Mouse (Mus musculus): ENCODE data around the gene Zfp811. TPM values are rescaled to one million over a fixed set of nuclear protein-coding genes. Genes with fewer than 3 reads are reported as not detected.

The Zfp811 gene
- total and polyA plus RNA-seq, 3 experiments = 0.30 to 0.44 TPM; not detected in 1

GRCm38 (mm10) chr17:32829540-32830417, 20.0 kb upstream of the Zfp811 start, which contains the start of gene Zfp799:
Gene Zfp799, minus strand, starts transcription at chr17:32830261.
- ATAC-seq (ENCODE audit: extremely low read depth, insufficient number of reproducible peaks, low FRiP score, poor library complexity, severe bottlenecking) (peak; percentile 97), DNase-seq (ENCODE audit: low spot score) (peak; percentile 94)
- Histone ChIP-seq H3K27me3 (ENCODE audit: insufficient read depth, low read length) (no peaks in the 10 kb centered on the region), H3K4me3 (ENCODE audit: low read depth, low read length) (peak within 1 kb of the TSS; percentile 85), H3K36me3 (replicated peaks) (peaks cover 17% of the 10 kb centered on the region), H3K4me1 (ENCODE audit: insufficient read depth, low read depth, low read length) (peaks cover 6% of the 10 kb centered on the region), H3K9me3 (replicated peaks) (no peaks in the 10 kb centered on the region)
- no peak for TF ChIP-seq TAL1 (conservative IDR thresholded peaks at IDR 0.05; ENCODE audit: low read depth, low read length)
- TF ChIP-seq GATA1 (IDR thresholded peaks at IDR 0.05; ENCODE audit: borderline replicate concordance, low read length) = no peak
- TF ChIP-seq GATA2 (IDR thresholded peaks at IDR 0.05; ENCODE audit: borderline replicate concordance, low read depth, low read length) = no peak
- no peak for TF ChIP-seq POLR2AphosphoS5 (IDR thresholded peaks at IDR 0.05; ENCODE audit: insufficient replicate concordance, low read depth, low read length)
- TF ChIP-seq CTCF (IDR thresholded peaks at IDR 0.05; ENCODE audit: low read depth, low read length) = no peak

- TF ChIP-seq TAL1 (conservative IDR thresholded peaks at IDR 0.05; ENCODE audit: low read depth, low read length) = no peak
- Histone ChIP-seq H3K4me1 (ENCODE audit: insufficient read depth, low read depth, low read length) (no peaks in the 10 kb centered on the region), H3K4me3 (ENCODE audit: low read depth, low read length) (no peak overlapping the region), H3K9me3 (replicated peaks) (no peaks in the 10 kb centered on the region), H3K36me3 (replicated peaks) (peaks cover 47% of the 10 kb centered on the region), H3K27me3 (ENCODE audit: insufficient read depth, low read length) (no peaks in the 10 kb centered on the region)
- ATAC-seq (ENCODE audit: extremely low read depth, insufficient number of reproducible peaks, low FRiP score, poor library complexity, severe bottlenecking) = no peak
- no peak for DNase-seq (ENCODE audit: low spot score)
These were observed 6.5 kb upstream of the Zfp811 start for GRCm38 (mm10) chr17:32816074-32816784.

GRCm38 (mm10) chr17:32814136-32814535, 4.4 kb upstream of the Zfp811 start:
- Histone ChIP-seq H3K4me1 (ENCODE audit: insufficient read depth, low read depth, low read length) (no peaks in the 10 kb centered on the region), H3K27me3 (ENCODE audit: insufficient read depth, low read length) (peaks cover 10% of the 10 kb centered on the region), H3K36me3 (replicated peaks) (peaks cover 29% of the 10 kb centered on the region), H3K9me3 (replicated peaks) (no peaks in the 10 kb centered on the region), H3K4me3 (ENCODE audit: low read depth, low read length) (no peak overlapping the region)
- TF ChIP-seq GATA1 (IDR thresholded peaks at IDR 0.05; ENCODE audit: borderline replicate concordance, low read length) (no peak), CTCF (IDR thresholded peaks at IDR 0.05; ENCODE audit: low read depth, low read length) (no peak), POLR2AphosphoS5 (IDR thresholded peaks at IDR 0.05; ENCODE audit: insufficient replicate concordance, low read depth, low read length) (no peak), GATA2 (IDR thresholded peaks at IDR 0.05; ENCODE audit: borderline replicate concordance, low read depth, low read length) (no peak), TAL1 (conservative IDR thresholded peaks at IDR 0.05; ENCODE audit: low read depth, low read length) (no peak)
- DNase-seq (ENCODE audit: low spot score) = no peak
- no peak for ATAC-seq (ENCODE audit: extremely low read depth, insufficient number of reproducible peaks, low FRiP score, poor library complexity, severe bottlenecking)

DNA sequence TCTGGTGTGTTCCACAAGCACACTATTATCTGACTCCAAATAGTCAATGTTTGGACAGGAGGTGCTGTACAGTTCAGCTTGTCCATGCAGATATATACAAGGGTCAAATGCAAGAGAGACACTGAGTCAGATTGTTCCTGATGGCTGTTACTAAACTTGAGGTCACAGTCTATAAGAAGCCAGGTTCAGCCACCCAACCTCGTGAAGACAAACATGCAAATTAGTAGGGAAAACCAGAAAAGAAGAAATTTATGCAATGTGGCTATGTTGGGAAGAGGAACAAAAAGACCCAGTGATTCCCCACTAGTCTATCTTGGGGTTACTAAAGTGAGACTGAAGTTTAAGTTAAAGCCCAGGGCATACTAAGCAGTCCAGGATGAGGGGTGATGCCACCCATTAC, 917 bp upstream of the Zfp811 start:
- H3K27me3 ChIP-seq (ENCODE audit: insufficient read depth, low read length) = peaks cover 20% of the 10 kb centered on the region
- no peak for TF ChIP-seq TAL1 (conservative IDR thresholded peaks at IDR 0.05; ENCODE audit: low read depth, low read length)
- TF ChIP-seq GATA1 (IDR thresholded peaks at IDR 0.05; ENCODE audit: borderline replicate concordance, low read length) = no peak
- no peak for TF ChIP-seq POLR2AphosphoS5 (IDR thresholded peaks at IDR 0.05; ENCODE audit: insufficient replicate concordance, low read depth, low read length)
- no peak for TF ChIP-seq GATA2 (IDR thresholded peaks at IDR 0.05; ENCODE audit: borderline replicate concordance, low read depth, low read length)
- no peak for TF ChIP-seq CTCF (IDR thresholded peaks at IDR 0.05; ENCODE audit: low read depth, low read length)
- no peaks in the 10 kb centered on the region for H3K9me3 ChIP-seq (replicated peaks)
- H3K36me3 ChIP-seq (replicated peaks) = peaks cover 8% of the 10 kb centered on the region
- DNase-seq (ENCODE audit: low spot score) (no peak), ATAC-seq (ENCODE audit: extremely low read depth, insufficient number of reproducible peaks, low FRiP score, poor library complexity, severe bottlenecking) (no peak)
- no peaks in the 10 kb centered on the region for H3K4me1 ChIP-seq (ENCODE audit: insufficient read depth, low read depth, low read length)
- no peak overlapping the region for H3K4me3 ChIP-seq (ENCODE audit: low read depth, low read length)

DNA sequence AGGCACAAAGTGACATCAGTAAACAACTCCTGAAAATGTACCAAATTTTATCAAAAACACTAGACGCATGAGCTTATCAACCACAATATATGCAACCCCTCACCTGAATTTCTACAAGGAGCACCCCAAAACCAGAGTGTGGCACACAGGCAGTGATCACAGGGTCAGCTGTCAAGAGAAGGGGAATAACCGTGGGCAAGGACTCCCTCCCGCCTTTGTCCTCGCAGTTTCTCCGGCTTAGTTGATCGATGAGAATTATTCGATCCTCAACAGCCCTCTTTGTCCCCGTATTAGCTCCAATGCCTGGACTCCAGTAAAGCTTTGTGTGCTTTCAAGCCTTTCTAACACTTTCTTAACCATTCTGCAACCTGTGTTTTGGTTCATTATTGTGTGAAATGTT, 810 bp downstream of the Zfp811 start:
- no peaks in the 10 kb centered on the region for H3K4me1 ChIP-seq (ENCODE audit: insufficient read depth, low read depth, low read length)
- H3K27me3 ChIP-seq (ENCODE audit: insufficient read depth, low read length) = peaks cover 24% of the 10 kb centered on the region
- TF ChIP-seq POLR2AphosphoS5 (IDR thresholded peaks at IDR 0.05; ENCODE audit: insufficient replicate concordance, low read depth, low read length) (no peak), TAL1 (conservative IDR thresholded peaks at IDR 0.05; ENCODE audit: low read depth, low read length) (no peak), CTCF (IDR thresholded peaks at IDR 0.05; ENCODE audit: low read depth, low read length) (no peak), GATA1 (IDR thresholded peaks at IDR 0.05; ENCODE audit: borderline replicate concordance, low read length) (no peak), GATA2 (IDR thresholded peaks at IDR 0.05; ENCODE audit: borderline replicate concordance, low read depth, low read length) (no peak)
- H3K9me3 ChIP-seq (replicated peaks) = no peaks in the 10 kb centered on the region
- no peaks in the 10 kb centered on the region for H3K36me3 ChIP-seq (replicated peaks)
- ATAC-seq (ENCODE audit: extremely low read depth, insufficient number of reproducible peaks, low FRiP score, poor library complexity, severe bottlenecking) = no peak
- DNase-seq (ENCODE audit: low spot score) = no peak
- H3K4me3 ChIP-seq (ENCODE audit: low read depth, low read length) = no peak overlapping the region

GRCm38 (mm10) chr17:32789244-32789643, 20.5 kb downstream of the Zfp811 start:
- Histone ChIP-seq H3K27me3 (ENCODE audit: insufficient read depth, low read length) (peaks cover 8% of the 10 kb centered on the region), H3K36me3 (replicated peaks) (peaks cover 23% of the 10 kb centered on the region), H3K4me1 (ENCODE audit: insufficient read depth, low read depth, low read length) (peaks cover 19% of the 10 kb centered on the region), H3K4me3 (ENCODE audit: low read depth, low read length) (no peak overlapping the region), H3K9me3 (replicated peaks) (no peaks in the 10 kb centered on the region)
- TF ChIP-seq TAL1 (conservative IDR thresholded peaks at IDR 0.05; ENCODE audit: low read depth, low read length) = no peak
- TF ChIP-seq CTCF (IDR thresholded peaks at IDR 0.05; ENCODE audit: low read depth, low read length) = no peak
- TF ChIP-seq POLR2AphosphoS5 (IDR thresholded peaks at IDR 0.05; ENCODE audit: insufficient replicate concordance, low read depth, low read length) = no peak
- no peak for TF ChIP-seq GATA1 (IDR thresholded peaks at IDR 0.05; ENCODE audit: borderline replicate concordance, low read length)
- no peak for TF ChIP-seq GATA2 (IDR thresholded peaks at IDR 0.05; ENCODE audit: borderline replicate concordance, low read depth, low read length)
- ATAC-seq (ENCODE audit: extremely low read depth, insufficient number of reproducible peaks, low FRiP score, poor library complexity, severe bottlenecking) (no peak), DNase-seq (ENCODE audit: low spot score) (no peak)
